Mouse (Mus musculus) ES-Bruce4 (cell line): ENCODE measurements around the gene Gm20219.

ENCODE experiments used
- CTCF ChIP-seq: IDR thresholded peaks from one replicate; pipeline ENCODE4 v1.8.1; 2011; ENCODE audit warnings: low read depth, low read length
- EP300 ChIP-seq: IDR thresholded peaks from 2 replicates; pipeline ENCODE4 v1.6.1; 2011; ENCODE audit warnings: low read depth, low read length; ENCODE audit not compliant: insufficient read depth
- POLR2A ChIP-seq: IDR thresholded peaks from one replicate; pipeline ENCODE4 v1.8.1; 2011; ENCODE audit warnings: low read length; ENCODE audit not compliant: insufficient read depth

DNA sequence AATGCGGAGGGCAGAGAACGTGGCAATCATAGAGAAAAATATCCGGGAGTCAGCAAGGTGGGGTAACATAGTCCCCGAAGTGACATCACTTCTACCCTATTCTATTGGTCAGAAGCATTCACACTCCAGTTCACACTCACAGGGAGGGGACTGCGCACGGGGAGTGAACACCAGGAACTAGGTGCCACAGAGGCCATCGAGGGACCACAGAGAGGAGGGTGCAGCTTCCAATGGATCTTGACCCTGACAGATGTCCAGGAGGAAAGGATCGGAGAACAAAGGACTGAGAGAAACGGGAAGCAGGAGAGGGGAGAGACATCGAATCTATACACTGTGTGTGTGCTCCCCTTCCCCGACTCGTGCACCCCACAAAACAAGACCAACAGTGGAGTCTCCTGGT, 39.3 kb downstream of the Gm20219 start:
- no peak for TF ChIP-seq CTCF
- TF ChIP-seq POLR2A = no peak
- no peak for TF ChIP-seq EP300
